Mouse (Mus musculus) gastrocnemius, postnatal 4 days (tissue): Measurements from ENCODE around the gene Ddah1. TPM values are rescaled to one million over a fixed set of nuclear protein-coding genes. Genes with fewer than 3 reads are reported as not detected.
A peak's percentile ranks its signal among the peaks of the same experiment; 100 is the strongest.

Experiments used
- DNase-seq, 2 experiments: peaks; one replicate each; pipeline ENCODE4 v3.0.0; 2021 to 2022; ENCODE audit warnings: low spot score in 2 of 2, mixed read lengths in 2 of 2
- total RNA-seq, 2 experiments: library from RNA; stranded (reverse); gene quantifications; 2 replicates each; pipeline ENCODE4 v1.2.3; 2021

The Ddah1 gene
- total RNA-seq, 2 experiments from 2014 or later = 20.2 to 24.3 TPM

- peak in 1 of 2 experiments; percentile 57 for DNase-seq
Measured at GRCm38 (mm10) chr3:145941971-145942370, 183.5 kb downstream of the Ddah1 start.

Other genes with a start within 250 kb of the Ddah1 start
- 10 to 100 TPM; 18.3 to 19.2 TPM for gene Znhit6, start 182.5 kb upstream of the Ddah1 start, total RNA-seq
- gene Ccn1, start 108.7 kb upstream of the Ddah1 start, total RNA-seq = 10 to 100 TPM; 40.7 to 49.3 TPM
- 10 to 100 TPM; 23.7 to 26.8 TPM for gene Bcl10, start 164.1 kb downstream of the Ddah1 start, total RNA-seq
- gene 2410004B18Rik, start 179.3 kb downstream of the Ddah1 start, total RNA-seq = 10 to 100 TPM; 15.0 to 22.4 TPM
- gene Syde2, start 229.2 kb downstream of the Ddah1 start, total RNA-seq = 1 to 10 TPM; 4.8 to 5.0 TPM